Mouse (Mus musculus) liver, embryonic 12.5 days (tissue): ENCODE data around the gene Cebpzos. TPM values are rescaled to one million over a fixed set of nuclear protein-coding genes. Genes with fewer than 3 reads are reported as not detected.

Source experiments
- ATAC-seq: fragments of 200-750 bp; cut with Nextera tagmentation; 2 replicates; pipeline ENCODE4 v1.8.0; 2017; ENCODE audit warnings: moderate number of reproducible peaks, mild to moderate bottlenecking, moderate library complexity
- H3K27ac ChIP-seq: fragments of 300-500 bp; sonication (generic); 2 replicates; pipeline ENCODE4 v1.5.1; 2016; ENCODE audit warnings: mild to moderate bottlenecking
- H3K27me3 ChIP-seq: fragments of 300-500 bp; sonication (generic); replicated peaks from 2 replicates; pipeline ENCODE4 v1.6.1; 2016; ENCODE audit warnings: mild to moderate bottlenecking, moderate library complexity
- H3K36me3 ChIP-seq: fragments of 300-500 bp; sonication (generic); 2 replicates; pipeline ENCODE4 v1.6.1; 2016; ENCODE audit warnings: mild to moderate bottlenecking, moderate library complexity
- H3K4me1 ChIP-seq: fragments of 300-500 bp; sonication (generic); 2 replicates; pipeline ENCODE4 v1.6.1; 2016
- H3K4me2 ChIP-seq: fragments of 300-500 bp; sonication (generic); 2 replicates; pipeline ENCODE4 v1.6.1; 2016; ENCODE audit warnings: mild to moderate bottlenecking, moderate library complexity
- H3K4me3 ChIP-seq: fragments of 300-500 bp; sonication (generic); 2 replicates; pipeline ENCODE4 v1.5.1; 2016; ENCODE audit warnings: mild to moderate bottlenecking, moderate library complexity
- H3K9ac ChIP-seq: fragments of 300-500 bp; sonication (generic); 2 replicates; pipeline ENCODE4 v1.6.1; 2016; ENCODE audit warnings: mild to moderate bottlenecking, moderate library complexity
- H3K9me3 ChIP-seq: fragments of 300-500 bp; sonication (generic); replicated peaks from 2 replicates; pipeline ENCODE4 v1.6.1; 2016; ENCODE audit warnings: mild to moderate bottlenecking, moderate library complexity
- WGBS: fragments of 180-500 bp; shearing (Covaris S2); methylation state at CpG from one replicate; pipeline ENCODE4 v1.1.7; 2016; ENCODE audit not compliant: insufficient replicate concordance; 5-methylcytosine and 5-hydroxymethylcytosine counted together
- polyA plus RNA-seq: library from polyadenylated mRNA; unstranded; fragments of >200 nt; fragmentation: Nextera tagmentation; extraction: Ambion mirVana; gene quantifications from 2 replicates; pipeline ENCODE4 v1.2.1, GENCODE M21; 2016

The Cebpzos gene
- polyA plus RNA-seq, 1 experiment from 2014 or later, result 56.2 TPM

GRCm38 (mm10) chr17:78951225-78951624, 34.9 kb downstream of the Cebpzos start:
- H3K4me3 ChIP-seq, result no peak overlapping the region
- H3K27me3 ChIP-seq, result no peaks in the 10 kb centered on the region
- WGBS, result 83% methylated on average over 5 of the region's 5 CpGs
- H3K4me1 ChIP-seq, result 0 out of 2 replicates have a peak, but pooled peaks cover 3% of the 10 kb centered on the region
- peaks cover 87% of the 10 kb centered on the region for H3K36me3 ChIP-seq
- no peak for ATAC-seq
- no peak overlapping the region for H3K27ac ChIP-seq
- H3K9me3 ChIP-seq, result no peaks in the 10 kb centered on the region
- H3K4me2 ChIP-seq, result no peak overlapping the region
- H3K9ac ChIP-seq, result no peak overlapping the region

DNA sequence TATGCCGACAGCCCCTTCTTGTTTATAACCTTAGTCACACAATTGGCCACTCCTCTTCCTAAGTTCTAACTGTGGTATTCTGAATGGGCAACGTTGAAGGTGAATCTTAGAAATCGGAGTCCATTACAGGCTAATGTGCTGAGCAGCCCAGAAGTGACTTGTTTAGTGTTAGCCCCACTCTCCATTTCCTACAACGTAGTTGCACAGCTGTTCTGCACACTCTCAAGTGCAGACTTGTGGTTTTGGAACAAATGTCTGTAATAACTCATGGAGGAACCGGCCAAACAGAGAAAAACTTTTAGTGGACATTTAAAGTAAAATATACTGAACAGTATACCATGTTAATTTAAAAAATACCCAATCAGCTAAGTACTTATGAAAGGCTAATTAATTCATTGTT, 35.8 kb downstream of the Cebpzos start:
- no peak overlapping the region for H3K4me3 ChIP-seq
- WGBS, result 78% methylated on average over 5 of the region's 5 CpGs
- H3K27me3 ChIP-seq, result no peaks in the 10 kb centered on the region
- ATAC-seq, result no peak
- peaks cover 84% of the 10 kb centered on the region for H3K36me3 ChIP-seq
- 0 out of 2 replicates have a peak, but pooled peaks cover 3% of the 10 kb centered on the region for H3K4me1 ChIP-seq
- no peak overlapping the region for H3K4me2 ChIP-seq
- no peaks in the 10 kb centered on the region for H3K9me3 ChIP-seq
- H3K27ac ChIP-seq, result no peak overlapping the region
- H3K9ac ChIP-seq, result no peak overlapping the region

GRCm38 (mm10) chr17:78953240-78953639, 36.9 kb downstream of the Cebpzos start:
- WGBS, result 75% methylated on average over 8 of the region's 8 CpGs
- Histone ChIP-seq H3K36me3 (peaks cover 83% of the 10 kb centered on the region), H3K9me3 (no peaks in the 10 kb centered on the region), H3K27ac (no peak overlapping the region), H3K27me3 (no peaks in the 10 kb centered on the region), H3K4me3 (no peak overlapping the region), H3K9ac (no peak overlapping the region), H3K4me1 (0 out of 2 replicates have a peak, but pooled peaks cover 3% of the 10 kb centered on the region), H3K4me2 (no peak overlapping the region)
- ATAC-seq, result no peak

GRCm38 (mm10) chr17:78959473-78959872, 43.2 kb downstream of the Cebpzos start:
- ATAC-seq, result no peak
- Histone ChIP-seq H3K4me2 (no peak overlapping the region), H3K9me3 (no peaks in the 10 kb centered on the region), H3K27me3 (no peaks in the 10 kb centered on the region), H3K4me3 (no peak overlapping the region), H3K9ac (no peak overlapping the region), H3K36me3 (peaks cover 71% of the 10 kb centered on the region), H3K27ac (no peak overlapping the region), H3K4me1 (no peaks in the 10 kb centered on the region)
- 74% methylated on average over 6 of the region's 6 CpGs for WGBS

- ATAC-seq, result no peak
- WGBS, result 73% methylated on average over 1 of the region's 1 CpGs
These were observed 48.1 kb downstream of the Cebpzos start for GRCm38 (mm10) chr17:78964387-78964786.

GRCm38 (mm10) chr17:78966092-78966883, 50.0 kb downstream of the Cebpzos start:
- no peak overlapping the region for H3K27ac ChIP-seq
- H3K4me3 ChIP-seq, result no peak overlapping the region
- no peak overlapping the region for H3K9ac ChIP-seq
- 80% methylated on average over 11 of the region's 11 CpGs for WGBS
- H3K4me1 ChIP-seq, result no peaks in the 10 kb centered on the region
- H3K9me3 ChIP-seq, result no peaks in the 10 kb centered on the region
- H3K36me3 ChIP-seq, result peaks cover 40% of the 10 kb centered on the region
- no peak overlapping the region for H3K4me2 ChIP-seq
- no peak for ATAC-seq
- no peaks in the 10 kb centered on the region for H3K27me3 ChIP-seq

More at GRCm38 (mm10) chr17:78964387-78964786, 48.1 kb downstream of the Cebpzos start:
- Histone ChIP-seq H3K4me3 (no peak overlapping the region), H3K36me3 (peaks cover 48% of the 10 kb centered on the region), H3K4me2 (no peak overlapping the region), H3K4me1 (no peaks in the 10 kb centered on the region), H3K27ac (no peak overlapping the region), H3K9ac (no peak overlapping the region), H3K27me3 (no peaks in the 10 kb centered on the region), H3K9me3 (no peaks in the 10 kb centered on the region)

DNA sequence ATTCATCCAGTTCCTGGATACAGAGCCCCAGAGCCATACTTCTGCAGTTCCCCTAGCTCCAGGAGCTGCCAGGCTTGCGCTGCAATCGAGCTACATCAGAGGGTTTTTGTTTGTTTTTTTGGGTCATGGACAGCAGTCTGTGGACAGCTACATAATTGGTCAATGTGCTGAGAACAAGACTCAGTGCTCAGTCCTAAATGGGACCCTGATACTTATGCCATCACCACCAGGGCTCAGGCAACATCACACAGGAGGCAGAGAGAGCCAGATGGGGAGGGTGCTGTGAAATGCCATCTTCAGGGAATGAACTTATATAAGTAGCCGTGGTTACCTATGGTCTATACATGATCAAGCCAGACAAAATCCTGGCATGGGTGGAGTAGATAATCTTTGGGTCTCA, 52.2 kb downstream of the Cebpzos start:
- H3K4me2 ChIP-seq, result no peak overlapping the region
- H3K4me3 ChIP-seq, result no peak overlapping the region
- no peak overlapping the region for H3K27ac ChIP-seq
- WGBS, result 72% methylated on average over 3 of the region's 3 CpGs
- H3K4me1 ChIP-seq, result no peaks in the 10 kb centered on the region
- ATAC-seq, result no peak
- H3K27me3 ChIP-seq, result no peaks in the 10 kb centered on the region
- H3K9ac ChIP-seq, result no peak overlapping the region
- H3K9me3 ChIP-seq, result no peaks in the 10 kb centered on the region
- H3K36me3 ChIP-seq, result peaks cover 33% of the 10 kb centered on the region

Other genes starting within 250 kb of the Cebpzos start
- 4.7 and 4.8 TPM in 2 replicates for gene Strn, start 179.3 kb upstream of the Cebpzos start, polyA plus RNA-seq
- 6.8 and 7.6 TPM in 2 replicates for gene Heatr5b, start 81.1 kb upstream of the Cebpzos start, polyA plus RNA-seq
- gene Gpatch11, start 80.9 kb upstream of the Cebpzos start, polyA plus RNA-seq, result 20.3 and 20.8 TPM in 2 replicates
- gene Eif2ak2, start 33.9 kb upstream of the Cebpzos start, polyA plus RNA-seq, result 10.3 and 12.0 TPM in 2 replicates
- gene Sult6b1, start 9.5 kb upstream of the Cebpzos start, polyA plus RNA-seq, result 0.12 TPM in 1 of 2 replicates, not detected in the other
- gene Cebpz, start 20.6 kb downstream of the Cebpzos start, polyA plus RNA-seq, result 51.3 and 53.5 TPM in 2 replicates
- 38.7 and 41.8 TPM in 2 replicates for gene Ndufaf7, start 20.6 kb downstream of the Cebpzos start, polyA plus RNA-seq
- 12.9 and 13.3 TPM in 2 replicates for gene Prkd3, start 104.3 kb downstream of the Cebpzos start, polyA plus RNA-seq
- gene Qpct, start 135.4 kb downstream of the Cebpzos start, polyA plus RNA-seq, result 10.0 and 11.7 TPM in 2 replicates